Mouse (Mus musculus): ENCODE measurements around the gene Ttll8.

Gene Ttll8

GRCm38 (mm10) chr15:88882851-88883250 is 71.4 kb downstream of the Ttll8 start:
- no peak for DNase-seq (ENCODE audit: low spot score)

- no peak for DNase-seq (ENCODE audit: low spot score)
Measured at GRCm38 (mm10) chr15:88881253-88882044, 72.8 kb downstream of the Ttll8 start.

- DNase-seq (ENCODE audit: low spot score): no peak
Measured at GRCm38 (mm10) chr15:88877021-88877400, 77.2 kb downstream of the Ttll8 start.

GRCm38 (mm10) chr15:88876155-88877020 is 77.8 kb downstream of the Ttll8 start:
- peak; percentile 77 for DNase-seq (ENCODE audit: low spot score)

- DNase-seq (ENCODE audit: low spot score): no peak
Measured at GRCm38 (mm10) chr15:88875625-88876081, 78.6 kb downstream of the Ttll8 start.

- no peak for DNase-seq (ENCODE audit: low spot score)
Measured at GRCm38 (mm10) chr15:88874477-88874876, 79.7 kb downstream of the Ttll8 start.

GRCm38 (mm10) chr15:88874061-88874460 is 80.2 kb downstream of the Ttll8 start:
- DNase-seq (ENCODE audit: low spot score): no peak

GRCm38 (mm10) chr15:88870418-88871185 is 83.6 kb downstream of the Ttll8 start:
- no peak for DNase-seq (ENCODE audit: low spot score)

- peak; percentile 70 for DNase-seq (ENCODE audit: low spot score)
Measured at GRCm38 (mm10) chr15:88868024-88868742, 86.0 kb downstream of the Ttll8 start.

GRCm38 (mm10) chr15:88867368-88868023 is 86.7 kb downstream of the Ttll8 start:
- peak; percentile 83 for DNase-seq (ENCODE audit: low spot score)

GRCm38 (mm10) chr15:88866934-88867356 is 87.3 kb downstream of the Ttll8 start:
- no peak for DNase-seq (ENCODE audit: low spot score)

GRCm38 (mm10) chr15:88865888-88866695 is 88.1 kb downstream of the Ttll8 start:
- no peak for DNase-seq (ENCODE audit: low spot score)

GRCm38 (mm10) chr15:88865061-88865460 is 89.2 kb downstream of the Ttll8 start:
- DNase-seq (ENCODE audit: low spot score): no peak

- no peak for DNase-seq (ENCODE audit: low spot score)
Measured at GRCm38 (mm10) chr15:88864270-88865030, 89.8 kb downstream of the Ttll8 start.

- DNase-seq (ENCODE audit: low spot score): peak; percentile 95
Measured at GRCm38 (mm10) chr15:88863695-88864231, 90.5 kb downstream of the Ttll8 start.

GRCm38 (mm10) chr15:88862881-88863694 is 91.1 kb downstream of the Ttll8 start:
- DNase-seq (ENCODE audit: low spot score): no peak

GRCm38 (mm10) chr15:88861772-88862622 is 92.2 kb downstream of the Ttll8 start, which contains the start of gene Pim3:
Gene Pim3, plus strand, starts transcription at chr15:88862186.
- DNase-seq (ENCODE audit: low spot score): peak; percentile 97
